Mouse (Mus musculus) heart, embryonic 16.5 days (tissue): ENCODE results near the gene Inhbe. TPM values are rescaled to one million over a fixed set of nuclear protein-coding genes. Genes with fewer than 3 reads are reported as not detected.
A peak's percentile ranks its signal among the peaks of the same experiment; 100 is the strongest.

Experiments
- ATAC-seq: fragments of 200-750 bp; cut with Nextera tagmentation; replicated peaks from 2 replicates; pipeline ENCODE4 v1.8.0; 2017; ENCODE audit warnings: moderate number of reproducible peaks; ENCODE audit not compliant: insufficient read depth, low FRiP score; ENCODE audit errors: extremely low read depth
- H3K27ac ChIP-seq: fragments of 300-500 bp; sonication (generic); 2 replicates; pipeline ENCODE4 v1.5.1; 2014; ENCODE audit warnings: mild to moderate bottlenecking, low read length, control low read depth, moderate library complexity
- H3K27me3 ChIP-seq: fragments of 300-500 bp; sonication (generic); 2 replicates; pipeline ENCODE4 v1.6.1; 2014; ENCODE audit warnings: low read length, mixed read lengths; ENCODE audit not compliant: control insufficient read depth, insufficient read depth
- H3K36me3 ChIP-seq: fragments of 300-500 bp; sonication (generic); 2 replicates; pipeline ENCODE4 v1.6.1; 2014; ENCODE audit not compliant: control insufficient read depth, insufficient read depth
- H3K4me1 ChIP-seq: fragments of 300-500 bp; sonication (generic); 2 replicates; pipeline ENCODE4 v1.6.1; 2014; ENCODE audit warnings: low read length, mixed read lengths; ENCODE audit not compliant: control insufficient read depth, insufficient read depth
- H3K4me2 ChIP-seq: fragments of 300-500 bp; sonication (generic); 2 replicates; pipeline ENCODE4 v1.6.1; 2014; ENCODE audit warnings: low read depth, mild to moderate bottlenecking, control low read depth, low read length
- H3K4me3 ChIP-seq: fragments of 300-500 bp; sonication (generic); 2 replicates; pipeline ENCODE4 v1.5.1; 2014; ENCODE audit warnings: mild to moderate bottlenecking, control low read depth, low read length
- H3K9ac ChIP-seq: fragments of 300-500 bp; sonication (generic); 2 replicates; pipeline ENCODE4 v1.6.1; 2014; ENCODE audit warnings: low read length, control low read depth
- H3K9me3 ChIP-seq: fragments of 300-500 bp; sonication (generic); replicated peaks from 2 replicates; pipeline ENCODE4 v1.6.1; 2016; ENCODE audit warnings: low read length; ENCODE audit not compliant: control insufficient read depth
- WGBS: fragments of 180-500 bp; shearing (Covaris S2); extraction: QIAGEN DNeasy Blood & Tissue Kit; methylation state at CpG from one replicate; pipeline ENCODE4 v1.1.7; 2014; 5-methylcytosine and 5-hydroxymethylcytosine counted together
- polyA plus RNA-seq: library from polyadenylated mRNA; unstranded; fragments of >200 nt; fragmentation: Nextera tagmentation; extraction: Ambion mirVana; gene quantifications from 2 replicates; pipeline ENCODE4 v1.2.1, GENCODE M21; 2015

The Inhbe gene
- polyA plus RNA-seq, 1 experiment from 2014 or later = not detected

DNA sequence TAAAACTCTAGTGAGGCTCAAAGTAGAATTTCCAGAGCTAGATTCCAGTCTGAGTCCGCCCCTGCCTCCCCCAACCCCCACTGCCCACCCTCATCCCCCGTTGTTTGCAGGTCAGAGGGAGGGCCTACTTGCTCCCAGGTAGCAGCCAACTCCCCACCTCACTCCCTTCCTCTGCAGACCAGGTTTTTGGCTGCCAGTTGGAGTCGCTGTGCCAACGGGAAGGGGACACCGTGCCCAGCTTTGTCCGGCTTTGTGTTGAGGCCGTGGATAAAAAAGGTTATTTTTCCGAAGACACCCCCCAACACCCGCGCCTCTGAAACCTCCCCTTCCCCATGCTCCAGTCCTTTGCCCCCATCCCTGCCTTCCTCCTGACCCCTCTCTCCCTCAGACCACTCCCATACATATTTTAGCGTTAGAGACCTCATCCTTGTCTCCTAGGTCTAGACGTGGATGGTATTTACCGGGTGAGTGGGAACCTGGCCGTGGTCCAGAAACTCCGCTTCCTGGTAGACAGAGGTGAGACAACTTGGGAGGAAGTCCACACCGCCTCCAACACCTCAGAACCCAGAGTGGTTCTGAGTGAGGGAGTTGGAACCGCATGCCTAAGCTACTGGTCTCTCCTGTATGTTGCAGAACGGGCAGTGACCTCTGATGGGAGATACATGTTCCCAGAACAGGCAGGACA is 26.6 kb downstream of the Inhbe start:
- peaks cover 41% of the 10 kb centered on the region for H3K27me3 ChIP-seq
- no peak overlapping the region for H3K9ac ChIP-seq
- ATAC-seq = no peak
- 49% methylated on average over 18 of the region's 18 CpGs for WGBS
- H3K9me3 ChIP-seq = peaks cover 3% of the 10 kb centered on the region; the same call in 1 of the 2 replicates
- no peak overlapping the region for H3K4me3 ChIP-seq
- no peak overlapping the region for H3K27ac ChIP-seq
- H3K36me3 ChIP-seq = no peaks in the 10 kb centered on the region
- H3K4me1 ChIP-seq = peaks cover 11% of the 10 kb centered on the region
- H3K4me2 ChIP-seq = no peak overlapping the region

- no peaks in the 10 kb centered on the region for H3K36me3 ChIP-seq
- peak overlapping the region; percentile 56 for H3K4me3 ChIP-seq
- ATAC-seq = no peak
- H3K27ac ChIP-seq = no peak overlapping the region
- peaks cover 41% of the 10 kb centered on the region for H3K27me3 ChIP-seq
- WGBS = 8% methylated on average over 29 of the region's 29 CpGs
- peaks cover 11% of the 10 kb centered on the region for H3K4me1 ChIP-seq
- H3K4me2 ChIP-seq = peak overlapping the region; percentile 82
- H3K9ac ChIP-seq = peak overlapping the region; percentile 66
- peaks cover 3% of the 10 kb centered on the region; the same call in 1 of the 2 replicates for H3K9me3 ChIP-seq
Observed at GRCm38 (mm10) chr10:127326828-127327227, 27.4 kb downstream of the Inhbe start.

DNA sequence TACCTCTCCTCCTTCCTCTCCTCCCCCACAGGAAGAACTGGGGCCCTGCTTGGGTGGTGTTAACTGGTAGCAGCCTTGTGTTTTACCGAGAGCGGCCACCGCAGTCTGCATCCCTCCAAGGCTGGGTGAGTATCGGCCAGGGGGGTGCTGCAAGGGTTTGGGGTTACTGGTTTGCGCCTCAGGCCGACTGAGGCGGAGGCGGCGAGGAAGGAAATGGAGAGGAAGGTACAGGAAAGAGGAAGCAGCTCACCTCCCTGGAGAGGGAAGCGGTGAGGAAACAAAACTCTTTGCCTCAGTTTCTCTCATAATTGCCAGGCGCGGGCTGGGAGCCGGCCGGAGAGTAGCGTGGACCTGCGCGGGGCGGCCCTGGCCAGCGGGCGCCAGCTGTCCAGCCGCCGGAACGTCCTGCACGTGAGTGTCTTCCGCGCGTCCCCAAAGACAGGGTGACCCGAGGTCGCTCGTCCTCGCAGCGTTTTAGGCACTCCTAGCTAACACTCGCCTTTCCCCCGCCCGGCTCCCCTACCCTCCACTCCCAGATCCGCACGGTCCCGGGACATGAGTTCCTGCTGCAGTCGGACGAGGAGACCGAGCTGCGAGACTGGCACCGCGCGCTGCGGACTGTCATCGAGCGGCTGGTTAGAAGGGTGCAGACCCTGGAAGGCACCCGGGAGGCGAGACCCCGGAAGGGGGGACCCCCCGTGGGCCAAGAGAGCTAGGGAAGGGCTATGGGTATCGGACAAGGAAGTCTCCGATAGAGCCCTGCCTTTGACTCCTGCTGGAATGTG is 28.0 kb downstream of the Inhbe start:
- H3K27ac ChIP-seq = 0 out of 2 replicates have a peak overlapping the region, but pooled peaks have one; percentile 45

GRCm38 (mm10) chr10:127325454-127326016 is 28.7 kb downstream of the Inhbe start:
- peaks cover 3% of the 10 kb centered on the region; the same call in 1 of the 2 replicates for H3K9me3 ChIP-seq
- H3K27ac ChIP-seq = 0 out of 2 replicates have a peak overlapping the region, but pooled peaks have one; percentile 45
- 38% methylated on average over 14 of the region's 14 CpGs for WGBS
- peak overlapping the region; percentile 56 for H3K4me3 ChIP-seq
- peaks cover 11% of the 10 kb centered on the region for H3K4me1 ChIP-seq
- H3K9ac ChIP-seq = peak overlapping the region; percentile 66
- peak overlapping the region; percentile 82 for H3K4me2 ChIP-seq
- H3K36me3 ChIP-seq = no peaks in the 10 kb centered on the region
- peak; percentile 34; the same call in 1 of the 2 replicates for ATAC-seq
- H3K27me3 ChIP-seq = peaks cover 39% of the 10 kb centered on the region

More for the DNA sequence above, 28.0 kb downstream of the Inhbe start:
- H3K4me3 ChIP-seq = peak overlapping the region; percentile 56
- H3K9me3 ChIP-seq = peaks cover 3% of the 10 kb centered on the region; the same call in 1 of the 2 replicates
- H3K4me2 ChIP-seq = peak overlapping the region; percentile 82
- WGBS = 1% methylated on average over 54 of the region's 54 CpGs
- H3K36me3 ChIP-seq = no peaks in the 10 kb centered on the region
- peak overlapping the region; percentile 66 for H3K9ac ChIP-seq
- peaks cover 41% of the 10 kb centered on the region for H3K27me3 ChIP-seq
- ATAC-seq = 0 out of 2 replicates have a peak, but pooled peaks have one; percentile 24
- peaks cover 11% of the 10 kb centered on the region for H3K4me1 ChIP-seq

- H3K4me3 ChIP-seq = no peak overlapping the region
- peaks cover 34% of the 10 kb centered on the region for H3K27me3 ChIP-seq
- 0 out of 2 replicates have a peak, but pooled peaks have one; percentile 8 for ATAC-seq
- H3K27ac ChIP-seq = no peak overlapping the region
- H3K4me2 ChIP-seq = no peak overlapping the region
- H3K36me3 ChIP-seq = no peaks in the 10 kb centered on the region
- H3K9ac ChIP-seq = no peak overlapping the region
- peaks cover 3% of the 10 kb centered on the region; the same call in 1 of the 2 replicates for H3K9me3 ChIP-seq
- peaks cover 11% of the 10 kb centered on the region for H3K4me1 ChIP-seq
- WGBS = 12% methylated on average over 7 of the region's 7 CpGs
Observed at GRCm38 (mm10) chr10:127324495-127324894, 29.7 kb downstream of the Inhbe start.

GRCm38 (mm10) chr10:127323131-127323855 is 30.9 kb downstream of the Inhbe start:
- Histone ChIP-seq H3K4me3 (peak overlapping the region; percentile 19), H3K27ac (no peak overlapping the region), H3K4me1 (peaks cover 11% of the 10 kb centered on the region), H3K9ac (0 out of 2 replicates have a peak overlapping the region, but pooled peaks have one; percentile 17), H3K4me2 (peak overlapping the region; percentile 19), H3K9me3 (peaks cover 3% of the 10 kb centered on the region; the same call in 1 of the 2 replicates), H3K27me3 (peaks cover 30% of the 10 kb centered on the region), H3K36me3 (no peaks in the 10 kb centered on the region)
- WGBS = 65% methylated on average over 17 of the region's 17 CpGs
- ATAC-seq = no peak

DNA sequence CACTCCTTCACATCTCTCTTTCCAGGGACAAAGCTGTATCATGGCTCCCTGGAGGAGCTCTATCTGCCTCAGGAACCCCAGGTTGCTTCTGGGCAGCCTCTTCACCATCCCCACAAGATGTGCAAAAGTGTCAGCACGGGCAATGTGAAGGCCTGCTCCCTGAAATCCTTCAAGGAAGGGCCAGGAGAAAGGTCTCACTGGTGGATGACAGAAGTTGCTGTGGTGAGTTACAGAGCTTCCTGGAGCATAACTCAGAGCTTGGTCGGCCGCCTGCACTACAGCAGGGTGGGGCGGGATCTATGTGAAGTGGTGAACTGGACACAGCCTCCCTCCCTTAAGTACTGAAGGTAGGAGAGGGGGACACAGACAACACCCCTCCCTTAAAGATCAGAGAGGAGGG is 31.5 kb downstream of the Inhbe start:
- Histone ChIP-seq H3K27me3 (peaks cover 28% of the 10 kb centered on the region), H3K27ac (no peak overlapping the region), H3K4me2 (no peak overlapping the region), H3K9ac (no peak overlapping the region), H3K36me3 (no peaks in the 10 kb centered on the region), H3K4me3 (no peak overlapping the region), H3K9me3 (peaks cover 3% of the 10 kb centered on the region; the same call in 1 of the 2 replicates), H3K4me1 (peaks cover 11% of the 10 kb centered on the region)
- ATAC-seq = no peak
- WGBS = 63% methylated on average over 4 of the region's 4 CpGs

- 54% methylated on average over 13 of the region's 13 CpGs for whole genome bisulfite sequencing
- peaks cover 23% of the 10 kb centered on the region for H3K27me3 ChIP-seq
Observed at GRCm38 (mm10) chr10:127322178-127322577, 32.0 kb downstream of the Inhbe start.

More at GRCm38 (mm10) chr10:127322178-127322577, 32.0 kb downstream of the Inhbe start:
- Histone ChIP-seq H3K9ac (no peak overlapping the region), H3K4me2 (no peak overlapping the region), H3K27ac (no peak overlapping the region), H3K4me1 (peaks cover 11% of the 10 kb centered on the region), H3K9me3 (peaks cover 2% of the 10 kb centered on the region; the same call in 1 of the 2 replicates), H3K4me3 (no peak overlapping the region), H3K36me3 (no peaks in the 10 kb centered on the region)
- no peak for ATAC-seq
